Mouse (Mus musculus) kidney, adult 9 months (tissue): ENCODE data around the gene Atp7a.
"Not testable (repeated sequence)": the region's sequence is repeated elsewhere in the genome, so short reads cannot be mapped to it uniquely, and the experiment has no call there.

Experiments
- DNase-seq: peaks from one replicate; pipeline ENCODE4 v3.0.0; 2022

The Atp7a gene

DNA sequence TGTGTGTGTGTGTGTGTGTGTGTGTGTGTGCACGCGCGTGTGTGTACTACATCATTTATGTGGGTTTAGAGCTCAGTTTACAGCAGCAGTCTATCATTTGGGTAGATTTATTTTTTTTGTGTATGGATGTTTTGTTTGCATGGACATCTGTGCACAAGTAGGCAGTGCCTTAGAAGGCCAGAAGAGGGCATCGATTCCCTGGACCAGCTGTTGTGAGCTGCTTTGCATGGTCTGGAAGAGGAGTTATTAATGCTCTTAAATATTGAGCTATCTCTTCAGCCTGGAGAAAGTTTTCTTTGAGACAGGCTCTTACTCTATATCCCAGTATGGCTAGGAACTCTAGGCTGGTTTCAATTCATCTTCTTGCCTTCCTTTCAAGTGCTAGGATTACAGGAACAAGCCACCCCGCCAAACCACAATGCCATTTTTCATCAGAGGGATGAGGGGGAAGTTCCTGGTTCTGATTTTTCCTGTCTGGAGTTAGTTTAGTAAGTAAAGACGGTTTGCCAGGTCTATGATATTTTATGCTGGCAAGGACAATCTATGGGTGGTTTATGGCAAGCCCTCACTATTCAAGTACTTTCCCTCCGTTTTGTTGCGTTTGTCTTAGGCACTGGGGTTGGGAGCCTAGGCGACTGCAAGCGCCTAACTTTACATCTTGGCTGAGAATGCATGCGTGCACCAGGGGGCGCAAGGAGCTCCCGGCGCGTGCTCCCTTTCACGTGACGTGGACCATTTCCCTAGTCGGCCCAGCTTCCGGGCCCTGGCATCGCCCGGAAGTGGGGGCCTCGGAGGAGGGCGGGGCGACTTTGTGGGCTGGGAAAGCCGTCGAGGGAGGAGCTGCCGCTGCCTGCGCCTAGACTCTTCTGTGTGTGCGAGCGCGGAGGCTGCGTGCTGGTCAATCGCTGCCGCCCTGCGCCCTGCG lies at the start of gene Atp7a:
TSS of gene Atp7a (plus strand) at position 859 of the 925 bp plus-strand sequence.
- peak; percentile 94 for DNase-seq

DNA sequence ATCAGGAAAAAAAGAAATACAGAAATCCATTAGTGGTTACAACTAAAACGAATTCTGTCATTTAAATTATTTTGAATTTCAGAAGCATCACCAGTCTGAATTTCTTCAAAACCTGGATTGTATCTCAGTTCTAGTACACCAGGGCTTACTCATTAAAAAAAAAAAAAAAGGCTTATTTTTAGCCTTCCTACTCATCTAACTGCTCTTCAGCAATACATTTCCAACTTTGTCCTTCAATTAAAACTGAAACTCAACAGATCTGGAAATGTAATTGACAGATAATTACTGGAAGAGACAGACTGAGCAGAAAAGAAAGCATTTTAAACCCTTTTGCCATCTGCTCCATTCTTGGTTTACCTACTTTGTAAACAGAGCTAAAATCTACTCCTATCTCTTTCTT lies 25.5 kb upstream of the Atp7a start:
- no peak for DNase-seq

DNA sequence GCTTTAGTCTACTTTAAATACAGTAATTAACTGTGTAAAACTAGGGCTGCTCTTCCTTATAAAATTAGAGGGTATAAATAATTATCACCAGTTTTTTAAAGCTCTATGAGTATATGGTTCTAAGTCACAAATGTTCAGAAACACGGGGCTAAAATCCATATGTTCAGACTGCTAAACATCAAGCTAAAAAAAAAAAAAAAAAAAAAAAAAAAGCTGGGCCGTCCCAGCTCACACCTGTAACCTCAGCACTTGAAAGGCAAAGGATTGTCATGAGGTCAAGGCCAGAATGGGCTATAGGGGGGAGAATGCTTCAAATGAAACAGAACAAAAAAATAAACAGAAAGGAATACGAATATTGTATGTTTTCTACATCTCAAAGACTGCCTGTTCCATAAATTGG lies 16.3 kb upstream of the Atp7a start:
- DNase-seq, result no peak

DNA sequence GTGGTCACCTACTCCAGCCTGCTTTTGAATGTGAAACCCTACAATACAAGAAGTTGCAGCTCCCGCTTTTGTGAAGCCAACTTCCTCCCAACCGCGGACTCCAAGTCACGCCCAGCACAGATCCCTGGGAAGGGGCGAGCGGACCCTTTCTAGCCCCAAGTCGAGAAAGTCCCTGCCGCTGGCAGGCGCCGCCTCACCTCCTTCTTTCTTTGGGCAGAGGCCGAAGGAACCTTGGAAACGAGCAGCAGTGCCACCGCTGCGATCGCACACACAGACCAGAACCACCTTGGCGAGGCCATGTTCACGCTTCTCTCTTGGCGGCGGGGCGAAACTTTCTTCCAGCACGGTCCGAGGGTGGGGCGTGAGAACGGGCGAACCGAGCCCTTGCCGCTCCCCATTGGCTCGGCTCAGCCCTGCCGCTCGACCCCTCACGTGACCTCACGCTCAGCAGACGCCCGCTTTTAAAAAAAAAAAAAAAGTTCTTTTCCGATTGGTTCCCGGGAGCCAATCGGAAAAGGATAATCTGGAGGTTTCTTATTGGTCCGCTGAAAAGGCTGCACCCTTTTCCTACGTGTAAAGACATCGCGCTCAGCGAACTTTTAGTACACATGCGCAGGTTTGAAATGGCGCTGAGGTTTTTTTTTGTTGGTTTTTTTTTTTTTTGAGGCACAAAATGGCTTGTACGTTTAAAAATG lies 15.5 kb upstream of the Atp7a start, which contains the start of gene Magt1:
TSS of gene Magt1 (minus strand) at position 442 of the 695 bp plus-strand sequence.
- peak; percentile 90 for DNase-seq

DNA sequence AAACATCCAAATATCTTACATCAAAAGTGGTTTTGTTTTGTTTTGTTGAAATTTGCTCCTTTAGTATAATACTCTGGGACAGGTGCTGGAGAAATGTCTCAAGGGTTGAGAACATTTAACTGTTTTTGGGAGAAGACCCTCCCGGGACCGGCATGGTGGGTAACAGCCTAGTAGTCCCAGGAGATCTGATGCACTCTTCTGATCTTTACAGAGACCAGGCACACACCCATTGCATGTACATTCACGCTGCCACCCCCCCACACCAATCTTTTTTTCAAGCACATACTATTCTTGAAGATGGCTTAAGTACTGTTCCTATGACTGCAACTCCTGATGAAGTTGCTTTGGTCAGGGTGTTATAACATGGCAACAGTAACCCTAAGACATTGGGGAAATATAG lies 14.5 kb upstream of the Atp7a start:
- no peak for DNase-seq

DNA sequence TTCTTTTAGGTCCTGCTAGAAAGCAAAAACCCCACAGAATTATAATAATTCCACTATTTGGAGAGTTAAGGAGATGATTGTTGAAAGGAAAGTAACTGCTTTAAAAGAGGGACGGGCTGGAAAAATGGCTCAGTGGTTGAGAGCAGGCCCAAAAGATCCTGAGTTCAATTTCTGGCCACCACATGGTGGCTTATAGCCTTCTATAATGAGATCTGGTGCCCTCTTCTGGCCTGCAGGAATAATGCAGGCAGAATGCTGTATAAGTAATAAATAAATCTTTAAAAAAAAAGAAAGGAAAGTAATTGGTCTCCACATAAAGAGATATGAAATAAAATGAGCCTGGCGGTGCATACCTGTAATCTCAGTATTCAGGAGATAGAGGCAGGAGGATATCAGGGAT lies 13.9 kb upstream of the Atp7a start:
- DNase-seq, result peak; percentile 65

DNA sequence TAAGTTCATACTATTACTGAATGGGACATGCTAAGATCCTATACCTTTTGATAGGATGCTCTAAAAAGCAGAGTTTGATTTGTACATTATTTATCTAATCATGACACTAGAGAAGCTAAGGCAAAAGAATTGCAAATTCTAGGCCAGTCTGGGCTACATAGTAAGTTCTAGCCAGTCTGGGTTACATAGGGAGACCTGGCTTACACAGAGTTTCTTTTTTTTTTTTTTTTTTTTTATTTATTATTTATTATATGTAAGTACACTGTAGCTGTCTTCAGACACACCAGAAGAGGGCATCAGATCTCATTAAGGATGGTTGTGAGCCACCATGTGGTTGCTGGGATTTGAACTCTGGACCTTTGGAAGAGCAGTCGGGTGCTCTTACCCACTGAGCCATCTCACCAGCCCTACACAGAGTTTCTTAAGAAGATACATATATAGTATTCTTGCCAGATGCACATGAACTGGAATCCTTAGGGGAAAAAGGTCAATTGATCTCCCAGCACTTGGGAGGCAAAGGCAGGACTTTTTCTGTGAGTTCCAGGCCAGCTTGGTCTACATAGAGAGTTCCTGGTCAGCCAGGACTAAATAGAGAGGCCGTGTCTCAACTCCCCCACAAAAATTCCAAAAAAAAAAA lies 12.2 kb upstream of the Atp7a start:
- DNase-seq, result not testable (repeated sequence)

DNA sequence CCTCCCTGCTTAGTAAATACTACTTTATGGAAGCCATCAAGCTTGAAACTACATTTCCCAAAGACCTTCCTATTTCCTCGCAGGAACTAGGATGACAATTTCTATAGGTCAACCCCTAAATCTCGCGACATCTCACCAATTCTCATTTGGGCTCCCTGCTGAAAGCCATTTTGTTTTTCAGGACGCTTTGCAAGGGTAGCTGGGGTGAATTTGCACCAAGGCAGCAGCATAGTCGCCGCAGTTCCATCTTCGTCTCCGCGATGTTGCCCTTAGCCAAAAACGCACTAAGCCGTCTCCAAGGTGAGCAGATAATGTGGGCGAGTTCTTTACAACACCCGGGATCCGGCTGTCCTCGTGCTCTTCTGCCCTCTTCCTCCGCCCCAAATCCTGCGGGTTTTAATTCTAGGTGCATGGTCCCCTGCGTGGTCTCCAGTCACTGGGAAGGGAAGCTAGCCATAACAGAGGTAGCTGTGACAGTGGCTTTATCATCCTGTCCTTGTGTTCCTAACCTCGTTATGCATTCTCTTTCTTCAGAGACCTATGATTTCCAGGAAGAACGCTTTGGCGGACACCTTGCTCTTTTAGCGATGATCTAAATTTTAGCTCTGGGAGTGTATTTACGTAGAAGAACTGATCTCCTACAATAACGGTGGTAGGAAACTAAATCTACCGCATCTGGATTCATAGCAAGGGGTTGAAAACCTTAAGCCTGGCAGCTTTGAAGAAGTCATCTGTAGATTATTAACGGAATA lies 11.3 kb upstream of the Atp7a start, which contains the start of gene Cox7b:
TSS of gene Cox7b (plus strand) at position 130 of the 752 bp plus-strand sequence.
- peak; percentile 89 for DNase-seq

DNA sequence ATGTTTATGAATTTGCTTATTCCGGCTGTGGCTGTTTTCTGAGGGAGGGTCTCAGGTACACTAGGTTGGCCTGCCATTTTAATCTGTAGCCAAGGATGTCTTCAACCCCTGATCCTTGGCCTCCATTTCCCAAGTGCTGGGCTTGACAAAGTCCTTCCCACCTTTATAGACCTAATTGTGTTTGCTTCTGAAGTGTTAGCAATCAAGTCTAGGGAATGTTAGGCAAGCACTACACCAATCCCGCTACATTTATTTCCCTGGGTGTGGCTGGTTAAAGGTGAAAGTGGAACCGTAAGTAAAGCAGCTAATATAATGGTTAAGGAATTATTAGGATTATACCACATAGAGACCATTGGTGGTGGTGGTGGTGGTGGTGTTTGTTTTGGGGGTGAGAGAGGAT lies 10.0 kb upstream of the Atp7a start:
- DNase-seq, result no peak

DNA sequence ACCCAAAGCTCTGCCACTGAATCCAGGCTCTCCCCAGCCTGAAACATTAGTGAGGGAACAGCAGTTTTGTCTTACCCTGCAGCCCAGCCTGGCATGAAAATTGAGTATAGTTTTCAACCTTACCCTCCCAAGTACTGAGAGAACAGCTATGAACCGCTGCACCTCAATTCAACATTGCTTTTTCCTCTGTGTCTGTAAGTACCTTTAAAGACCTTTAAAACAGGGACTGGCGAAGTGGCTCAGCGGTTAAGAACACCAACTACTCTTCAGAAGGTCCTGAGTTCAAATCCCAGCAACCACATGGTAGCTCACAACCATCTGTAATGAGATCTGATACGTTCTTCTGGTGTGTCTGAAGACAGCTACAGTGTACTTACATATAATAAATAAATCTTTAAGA lies 9.6 kb upstream of the Atp7a start:
- DNase-seq, result no peak

DNA sequence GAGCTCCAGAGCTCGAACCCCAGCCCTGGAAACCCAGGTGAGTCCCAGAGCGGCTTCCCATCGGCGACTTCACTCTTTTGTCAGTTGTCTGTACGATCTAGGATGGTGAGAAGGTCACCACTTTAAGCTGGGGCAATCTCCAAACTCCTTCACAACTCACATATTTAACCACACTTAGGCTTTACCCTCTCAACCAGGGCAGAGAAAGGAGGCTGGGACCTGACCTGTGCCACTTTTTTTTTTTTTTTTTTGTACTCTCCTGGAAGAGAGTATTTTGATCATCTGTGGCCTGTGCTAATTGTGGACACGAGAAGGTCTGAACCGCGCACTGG lies 233 bp downstream of the Atp7a start:
- no peak for DNase-seq

DNA sequence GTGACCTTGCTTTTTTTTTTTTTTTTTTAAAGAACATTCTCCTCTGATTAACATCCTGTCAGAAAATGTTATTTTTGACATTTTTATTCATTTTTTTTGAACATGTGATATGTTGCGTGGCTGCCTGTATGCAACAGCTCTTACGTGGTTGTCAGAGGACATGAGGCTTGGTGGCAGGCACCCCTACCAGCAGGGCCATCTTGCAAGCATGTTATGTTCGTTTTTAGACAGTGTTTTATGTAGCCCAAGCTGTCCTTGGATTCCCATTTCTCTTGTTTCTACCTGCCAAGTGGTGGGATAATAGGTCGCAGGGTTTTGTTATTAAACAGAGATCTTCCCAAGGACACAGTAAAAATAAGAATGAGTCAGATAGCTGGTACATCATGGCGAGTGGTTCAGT lies 3.1 kb downstream of the Atp7a start:
- DNase-seq, result no peak

DNA sequence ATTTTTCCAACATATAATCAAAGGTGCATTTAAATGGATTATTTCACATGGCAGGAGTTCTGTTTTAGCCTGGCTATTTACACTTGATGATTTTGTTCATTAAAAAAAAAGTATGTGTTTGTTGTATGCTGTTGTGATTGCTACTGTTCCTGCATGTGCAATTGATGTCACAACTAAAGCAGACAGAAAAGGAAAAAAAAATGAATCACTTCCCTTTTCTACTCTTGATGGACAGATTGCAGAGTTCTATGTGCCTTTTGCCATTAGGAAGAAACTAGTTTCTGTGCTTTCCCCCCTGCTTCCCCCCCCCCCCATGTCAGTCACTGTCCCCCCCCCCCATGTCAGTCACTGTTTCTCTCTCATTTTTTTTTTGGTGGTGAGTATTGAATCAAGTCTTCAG lies 4.0 kb downstream of the Atp7a start:
- no peak for DNase-seq

DNA sequence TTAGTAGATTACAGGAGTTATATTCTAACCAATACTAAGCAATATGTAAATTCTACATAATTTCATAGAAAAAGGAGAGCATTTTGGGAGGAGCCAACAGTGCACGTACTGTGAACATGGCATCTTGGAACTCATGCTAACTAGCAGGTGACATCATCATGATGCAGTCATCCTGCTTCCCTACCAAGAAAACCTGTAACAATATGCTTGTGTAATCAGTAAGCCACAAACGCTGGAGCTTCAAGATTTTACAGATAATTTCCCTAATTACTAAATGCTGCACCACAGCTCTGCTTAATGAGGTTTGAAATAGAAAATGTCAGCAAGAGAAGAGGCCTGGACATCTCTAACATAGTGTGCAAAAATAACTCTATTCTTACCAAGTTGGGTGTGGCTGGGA lies 8.7 kb downstream of the Atp7a start:
- DNase-seq, result no peak

DNA sequence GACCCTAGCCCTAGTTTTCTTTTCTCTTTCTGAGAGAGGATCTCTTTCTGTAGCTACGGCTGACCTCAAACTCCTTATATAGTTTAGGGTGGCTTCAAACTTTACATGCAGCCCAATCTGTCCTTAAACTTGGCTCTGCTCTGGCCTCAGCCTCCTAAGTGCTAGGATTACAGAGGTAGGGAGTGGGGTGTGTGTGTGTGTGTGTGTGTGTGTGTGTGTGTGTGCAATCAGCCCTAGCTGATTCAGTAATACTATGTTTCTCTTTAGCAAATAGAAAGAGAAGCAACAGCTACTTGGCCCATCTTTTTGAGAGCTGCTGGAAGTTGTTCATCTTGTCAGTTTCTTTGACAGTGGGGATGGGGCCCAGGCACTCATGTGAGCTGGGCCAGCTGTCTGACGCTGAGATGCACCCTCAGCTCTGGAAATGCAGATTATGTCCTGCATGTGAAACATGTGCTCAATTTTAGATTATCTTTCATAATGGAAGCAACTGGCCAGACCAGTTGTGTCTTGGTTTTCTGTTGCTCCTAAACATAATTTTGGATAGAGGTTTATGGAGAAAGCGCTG lies 10.2 kb downstream of the Atp7a start:
- DNase-seq, result no peak

DNA sequence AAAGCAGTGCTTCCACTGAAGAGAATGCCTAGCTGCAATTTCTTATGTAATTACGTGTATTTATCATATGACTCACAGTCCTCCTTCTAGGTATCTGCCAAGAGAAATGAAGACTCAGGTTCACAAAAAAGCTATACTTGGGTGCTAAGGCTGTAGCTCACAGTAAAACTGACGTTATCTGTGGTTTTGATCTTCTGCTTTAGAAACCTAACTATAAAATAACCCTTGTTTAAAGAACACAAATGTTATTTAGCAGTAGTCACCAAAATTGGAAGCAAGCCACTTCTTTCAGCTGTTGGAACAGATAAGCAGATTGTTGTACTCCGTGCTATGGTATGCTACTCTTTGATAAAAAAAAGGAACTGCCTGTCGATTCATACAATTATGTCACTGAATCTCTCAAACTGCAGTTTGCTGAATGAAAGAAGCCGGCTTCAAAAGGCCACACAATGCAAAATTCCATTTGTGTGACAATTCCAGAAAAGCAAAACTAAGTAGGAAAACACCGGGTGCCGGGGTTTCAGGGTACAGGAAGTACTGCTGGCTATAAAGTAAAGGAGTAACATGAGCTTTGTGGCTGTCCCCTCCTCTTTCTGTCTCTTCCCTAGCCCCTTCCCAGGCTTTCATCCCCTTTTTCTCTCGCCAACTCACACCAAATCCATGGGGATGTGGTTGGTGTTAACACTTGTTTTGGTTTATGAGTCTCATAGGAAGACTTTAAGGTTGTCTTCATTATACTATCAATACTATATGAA lies 17.0 kb downstream of the Atp7a start:
- no peak for DNase-seq

DNA sequence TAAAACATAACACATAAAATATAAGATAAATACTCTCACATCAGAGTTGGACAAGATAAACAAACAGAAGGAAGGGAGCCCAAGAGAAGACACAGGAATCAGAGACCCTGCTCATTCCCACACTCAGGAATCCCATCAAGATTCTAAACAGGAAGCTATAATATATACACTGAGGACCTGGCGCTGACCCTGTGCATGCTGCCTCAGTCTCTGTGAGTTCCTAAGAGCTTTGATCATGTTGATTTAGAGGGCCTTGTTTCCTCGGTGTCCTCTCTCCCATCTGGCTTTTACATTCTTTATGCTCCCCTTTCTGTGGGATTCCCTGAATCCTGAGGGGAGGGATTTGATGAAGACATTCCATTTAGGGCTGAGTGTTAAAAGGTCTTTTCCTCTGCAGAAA lies 18.4 kb downstream of the Atp7a start:
- no peak for DNase-seq

DNA sequence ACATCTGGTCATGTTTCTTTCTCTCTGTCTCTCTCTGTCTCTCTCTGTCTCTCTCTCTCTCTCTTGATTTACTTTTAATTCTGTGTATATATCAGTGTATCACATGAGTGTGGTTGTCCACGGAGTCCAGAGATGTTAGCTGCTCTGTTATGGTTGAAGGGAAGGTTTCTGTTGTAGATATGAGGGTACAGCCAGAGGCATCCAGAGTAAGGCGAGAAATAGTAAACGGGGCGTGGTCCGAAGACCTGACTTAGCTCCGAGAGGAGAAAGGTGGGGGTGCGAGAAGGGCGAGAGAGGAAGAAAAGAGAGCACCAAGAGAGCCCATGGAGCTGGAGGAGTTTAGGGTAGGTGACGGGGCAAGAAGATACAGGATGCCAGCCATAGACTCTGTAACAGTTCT lies 18.9 kb downstream of the Atp7a start:
- no peak for DNase-seq

DNA sequence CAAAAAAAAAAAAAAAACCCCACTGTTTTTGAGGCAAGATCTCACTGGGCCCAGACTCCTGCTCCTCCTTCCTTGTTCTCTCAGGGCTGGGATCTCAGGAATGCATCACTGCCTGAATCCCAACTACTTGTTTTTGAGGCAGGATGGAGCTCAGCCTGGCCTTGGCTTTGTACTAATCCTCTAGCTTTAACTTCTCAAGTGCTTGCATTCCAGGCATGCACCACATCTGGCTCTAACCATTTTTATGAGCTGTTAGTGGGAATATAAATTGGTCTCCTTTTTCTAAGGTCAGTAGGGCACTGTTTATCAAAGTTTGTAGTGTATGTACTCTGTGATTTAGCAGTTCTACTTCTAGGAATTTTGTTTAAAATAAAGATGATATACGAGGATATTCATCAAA lies 21.1 kb downstream of the Atp7a start:
- DNase-seq, result no peak

DNA sequence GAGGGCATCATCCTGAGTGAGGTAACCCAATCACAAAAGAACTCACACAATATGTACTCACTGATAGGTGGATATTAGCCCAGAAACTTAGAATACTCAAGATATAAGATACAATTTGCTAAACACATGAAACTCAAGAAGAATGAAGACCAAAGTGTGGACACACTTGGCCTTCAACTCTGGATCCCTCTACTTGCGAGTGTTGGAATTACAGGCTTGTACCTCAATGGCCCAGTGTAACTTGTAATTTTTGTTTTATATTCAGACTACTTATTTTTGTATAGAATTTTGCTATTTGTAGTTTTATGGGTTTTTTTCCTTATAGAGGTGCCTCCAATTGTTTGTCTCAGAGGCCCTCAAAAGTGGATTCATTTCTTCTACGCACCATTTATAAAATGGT lies 50.8 kb downstream of the Atp7a start:
- DNase-seq, result not testable (repeated sequence)

DNA sequence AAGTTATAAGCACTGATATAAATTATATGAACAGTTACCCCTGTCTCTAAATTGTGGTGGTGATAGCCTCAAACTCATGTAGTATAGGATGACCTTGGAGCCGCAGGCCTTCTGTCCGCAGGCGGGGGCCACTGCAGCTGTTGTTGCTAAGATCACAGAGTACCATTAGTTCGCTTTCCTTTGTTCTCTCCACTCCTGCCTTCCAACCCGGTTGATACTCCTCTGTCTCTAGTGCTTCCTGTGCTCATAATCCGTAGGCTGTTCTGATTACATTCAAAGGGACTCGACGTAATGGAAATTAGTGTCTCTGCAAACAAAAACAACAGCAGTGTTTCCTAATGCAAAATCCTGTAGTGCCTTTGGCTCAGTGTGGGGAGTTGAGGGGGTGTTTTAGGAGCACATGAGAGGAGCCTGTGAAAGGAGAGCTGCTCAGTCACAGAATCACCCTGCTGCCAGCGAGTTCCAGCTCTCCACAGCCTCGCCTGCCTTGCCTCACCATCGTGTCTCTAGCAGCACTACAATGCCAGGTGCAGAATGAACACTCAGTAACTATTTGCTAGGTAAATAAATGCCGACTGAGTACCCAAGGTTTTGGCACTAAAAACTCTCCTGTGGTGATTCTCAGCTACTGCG lies 53.9 kb downstream of the Atp7a start:
- peak; percentile 9 for DNase-seq
